Mouse (Mus musculus): ENCODE measurements around the gene Nln.

Nln gene

GRCm38 (mm10) chr13:104109288-104109815 lies at the start of gene Nln, which contains the start of gene Sgtb:
Gene Nln, minus strand, starts transcription at chr13:104109614.
Gene Sgtb, plus strand, starts transcription at chr13:104109741.
- in situ Hi-C loops (cut with MboI, MseI): no loop called here

DNA sequence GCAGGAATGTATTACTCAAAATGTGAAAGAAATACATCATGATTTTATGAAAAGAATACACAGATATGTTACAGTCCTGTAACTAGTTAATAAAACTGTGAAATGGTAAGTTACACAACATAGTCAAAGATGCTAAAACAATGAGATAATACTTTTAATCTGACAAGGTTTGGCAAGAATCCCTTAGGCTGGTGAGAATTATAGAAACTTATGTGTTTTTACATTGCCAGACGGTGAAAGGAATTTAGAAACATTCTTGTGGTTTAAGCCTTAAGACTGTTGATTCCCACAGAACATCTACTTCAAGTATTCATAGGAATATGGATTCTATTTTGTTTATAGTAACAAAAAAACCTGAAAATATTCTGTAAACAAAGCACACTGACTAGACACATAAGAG lies 46.3 kb upstream of the Nln start:
- in situ Hi-C loops (cut with MboI, MseI): no loop called here

GRCm38 (mm10) chr13:104155106-104155505 lies 45.7 kb upstream of the Nln start:
- in situ Hi-C loops (cut with MboI, MseI): no loop called here

DNA sequence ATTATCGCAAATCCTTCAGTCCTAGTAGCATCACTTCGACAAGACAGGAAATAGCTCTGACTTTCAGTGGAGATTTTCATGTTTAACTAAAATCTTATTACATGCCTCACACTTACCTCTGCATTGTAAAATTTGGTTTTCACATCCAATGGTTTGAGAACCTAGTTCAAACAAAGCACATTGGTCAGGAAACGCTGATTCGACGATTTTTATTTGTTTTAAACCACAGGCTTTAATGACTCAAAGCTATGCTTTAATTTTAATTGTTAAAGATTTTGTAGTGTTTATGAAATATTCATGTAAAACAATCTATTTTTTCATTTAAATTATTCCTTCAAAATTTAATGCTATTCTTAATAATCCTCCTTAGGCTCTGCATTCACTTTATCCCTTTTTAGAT lies 44.8 kb upstream of the Nln start:
- in situ Hi-C loops (cut with MboI, MseI): no loop called here

- in situ Hi-C loops (cut with MboI, MseI): no loop called here
Observed at GRCm38 (mm10) chr13:104145646-104146045, 36.2 kb upstream of the Nln start.

GRCm38 (mm10) chr13:104144871-104145270 lies 35.5 kb upstream of the Nln start:
- in situ Hi-C loops (cut with MboI, MseI): no loop called here

- in situ Hi-C loops (cut with MboI, MseI): no loop called here
Observed at GRCm38 (mm10) chr13:104139369-104140209, 30.2 kb upstream of the Nln start.

DNA sequence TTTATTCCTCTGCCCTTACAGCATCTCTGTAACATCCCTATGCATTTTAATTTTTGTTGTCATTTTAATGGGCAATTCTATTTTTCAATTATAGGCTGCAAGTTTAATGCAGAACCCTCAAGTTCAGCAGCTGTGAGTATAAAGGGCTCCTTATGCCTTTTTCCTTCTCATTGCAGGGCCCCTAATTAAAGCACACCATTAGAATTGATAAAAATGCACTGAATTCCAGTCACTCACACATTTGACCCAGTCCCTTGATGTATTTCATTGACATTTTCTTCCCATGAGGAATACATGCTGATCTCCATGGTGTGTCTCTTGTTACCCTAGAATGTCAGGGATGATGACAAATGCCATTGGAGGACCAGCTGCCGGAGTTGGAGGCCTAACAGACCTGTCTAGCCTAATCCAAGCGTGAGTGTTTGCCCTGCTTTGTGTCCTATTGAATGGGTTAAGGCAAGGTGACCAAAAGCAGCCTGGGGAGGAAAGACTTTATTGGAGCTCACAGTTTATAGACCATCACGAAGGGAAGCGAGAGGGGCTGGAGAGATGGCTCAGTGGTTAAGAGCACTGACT lies 25.2 kb upstream of the Nln start:
- in situ Hi-C loops (cut with MboI, MseI): no loop called here

DNA sequence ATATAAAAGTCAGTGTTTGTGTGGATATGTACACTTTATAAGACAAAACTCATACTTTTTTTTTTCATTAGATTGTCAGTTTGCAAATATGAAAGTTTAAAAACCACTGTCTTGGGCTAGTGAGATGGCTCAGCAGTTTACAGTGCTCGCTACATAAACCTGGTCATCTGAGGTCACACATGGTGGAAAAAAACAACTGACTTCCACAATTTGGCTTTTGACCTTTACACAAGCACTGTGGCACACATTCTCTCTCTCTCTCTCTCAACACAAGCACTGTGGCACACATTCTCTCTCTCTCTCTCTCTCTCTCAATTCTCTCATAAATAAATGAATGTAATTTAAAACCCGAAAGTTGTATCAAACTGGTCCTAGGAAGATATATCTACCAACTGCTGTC lies 23.1 kb upstream of the Nln start:
- in situ Hi-C loops (cut with MboI, MseI): no loop called here

- in situ Hi-C loops (cut with MboI, MseI): no loop called here
Observed at GRCm38 (mm10) chr13:104123662-104124381, 14.4 kb upstream of the Nln start.

- in situ Hi-C loops (cut with MboI, MseI): no loop called here
Observed at GRCm38 (mm10) chr13:104122078-104122840, 12.8 kb upstream of the Nln start.

DNA sequence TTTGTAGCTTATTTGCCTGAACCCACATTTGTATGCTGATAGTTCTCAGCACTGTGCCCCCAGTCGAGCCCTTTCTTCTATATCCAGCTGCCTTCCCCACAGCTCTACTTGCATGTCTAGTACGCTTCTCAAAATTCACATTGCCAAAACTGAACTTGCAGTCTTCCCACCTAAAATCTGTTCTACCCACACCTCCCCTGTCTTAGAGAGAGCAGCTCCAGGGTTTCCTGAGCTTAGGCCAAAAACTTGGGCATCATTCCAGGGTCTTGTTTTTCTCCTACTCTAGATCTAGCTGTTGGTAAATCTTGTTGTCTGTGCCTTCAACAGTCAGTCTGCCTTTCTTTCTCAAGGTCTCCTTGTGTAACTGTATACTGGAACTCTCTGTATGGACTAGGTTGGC lies 5.4 kb upstream of the Nln start:
- in situ Hi-C loops (cut with MboI, MseI): no loop called here

DNA sequence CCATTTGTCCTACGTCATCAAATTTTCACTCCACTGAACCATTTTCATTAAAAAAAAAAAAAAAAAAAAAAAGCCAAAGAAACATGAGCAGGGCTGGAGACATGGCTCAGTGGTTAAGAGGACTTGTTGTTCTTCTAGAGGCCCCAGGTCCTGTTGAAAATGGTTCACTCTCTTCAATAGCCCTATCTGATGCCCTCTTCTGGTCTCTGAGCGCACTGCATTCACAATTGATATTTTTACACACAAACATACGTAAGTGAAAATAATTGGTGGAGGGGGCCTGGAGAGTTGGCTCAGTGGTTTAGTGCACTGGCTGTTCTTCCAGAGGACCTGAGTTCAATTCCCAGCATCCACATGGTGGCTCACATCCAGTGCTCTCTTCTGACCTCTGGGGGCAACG lies 4.4 kb upstream of the Nln start:
- in situ Hi-C loops (cut with MboI, MseI): no loop called here

- in situ Hi-C loops (cut with MboI, MseI): no loop called here
Observed at GRCm38 (mm10) chr13:104112266-104112900, 3.0 kb upstream of the Nln start.

DNA sequence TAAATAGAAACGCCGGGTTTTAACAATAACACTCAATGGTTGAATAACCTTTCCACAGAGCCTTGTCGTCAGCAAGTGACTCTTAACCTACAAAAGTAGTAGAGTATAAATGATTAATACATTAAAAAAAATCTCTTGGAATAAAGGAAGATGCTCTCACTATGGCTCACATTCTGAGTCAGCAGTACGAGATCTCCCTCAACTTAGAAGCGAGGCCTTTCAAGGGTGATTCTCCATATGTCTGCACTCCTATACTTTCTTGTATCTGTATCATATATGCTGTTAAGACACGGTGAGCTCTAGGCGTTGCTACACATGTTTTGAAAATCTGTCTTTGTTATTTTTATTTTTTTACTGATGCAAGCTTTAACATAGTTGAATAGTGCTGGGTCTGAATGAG lies 1.1 kb upstream of the Nln start:
- in situ Hi-C loops (cut with MboI, MseI): no loop called here

- in situ Hi-C loops (cut with MboI, MseI): no loop called here
Observed at GRCm38 (mm10) chr13:104109816-104110521, 555 bp upstream of the Nln start.

- in situ Hi-C loops (cut with MboI, MseI): no loop called here
Observed at GRCm38 (mm10) chr13:104108651-104109287, 645 bp downstream of the Nln start.

DNA sequence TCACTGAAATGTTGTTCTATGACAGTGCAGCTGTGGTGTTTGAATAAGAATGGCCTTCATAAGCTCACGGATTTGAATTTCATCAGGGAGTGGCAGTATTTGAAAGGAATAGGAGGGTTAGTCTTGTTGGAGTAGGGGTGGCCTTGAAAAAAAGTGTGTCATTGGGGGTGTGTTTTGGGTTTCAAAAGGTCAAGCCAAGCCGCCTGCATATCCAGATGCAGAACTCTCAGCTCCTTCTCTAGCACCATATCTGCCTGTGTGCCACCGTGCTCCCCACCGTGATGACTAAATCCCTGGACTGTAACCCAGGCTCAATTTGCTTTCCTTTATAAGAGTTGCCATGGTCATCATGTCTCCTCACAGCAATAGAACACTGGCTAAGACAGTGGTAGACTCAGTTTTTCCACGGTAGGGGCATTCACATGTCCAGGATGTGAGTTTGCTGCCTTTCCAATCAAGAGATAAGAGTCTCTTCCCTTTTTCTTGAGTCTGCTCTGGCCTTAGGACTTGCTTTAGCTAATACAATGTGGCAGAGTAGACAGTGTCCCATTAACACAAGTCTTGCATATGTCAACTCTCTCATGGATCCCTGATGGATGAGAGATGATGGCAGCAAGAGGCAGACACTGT lies 7.7 kb downstream of the Nln start:
- in situ Hi-C loops (cut with MboI, MseI): no loop called here

DNA sequence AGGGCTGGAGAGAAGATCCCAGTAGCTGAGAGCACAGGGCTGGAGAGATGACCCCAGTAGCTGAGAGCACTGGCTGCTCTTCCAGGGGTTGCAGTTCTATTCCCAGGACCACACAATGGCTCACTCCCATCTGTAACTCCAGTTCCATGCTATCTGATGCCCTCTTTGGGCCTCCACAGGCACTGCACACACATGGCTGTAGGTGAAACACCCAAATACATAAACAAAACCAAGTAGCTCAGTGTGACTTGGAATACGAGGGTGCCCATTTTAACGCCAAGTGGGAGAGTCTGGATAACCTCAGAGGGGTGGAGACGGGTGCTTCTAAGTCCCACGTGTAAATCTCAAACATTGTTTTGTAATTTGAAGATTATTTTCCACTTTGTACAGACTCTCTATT lies 9.0 kb downstream of the Nln start:
- in situ Hi-C loops (cut with MboI, MseI): no loop called here

- in situ Hi-C loops (cut with MboI, MseI): no loop called here
Observed at GRCm38 (mm10) chr13:104097190-104097589, 12.2 kb downstream of the Nln start.

Measured in regulatory T cell (primary cell).